Comparison of ENCODE assay signal across 9 mouse cellular contexts in the genomic region with DNA sequence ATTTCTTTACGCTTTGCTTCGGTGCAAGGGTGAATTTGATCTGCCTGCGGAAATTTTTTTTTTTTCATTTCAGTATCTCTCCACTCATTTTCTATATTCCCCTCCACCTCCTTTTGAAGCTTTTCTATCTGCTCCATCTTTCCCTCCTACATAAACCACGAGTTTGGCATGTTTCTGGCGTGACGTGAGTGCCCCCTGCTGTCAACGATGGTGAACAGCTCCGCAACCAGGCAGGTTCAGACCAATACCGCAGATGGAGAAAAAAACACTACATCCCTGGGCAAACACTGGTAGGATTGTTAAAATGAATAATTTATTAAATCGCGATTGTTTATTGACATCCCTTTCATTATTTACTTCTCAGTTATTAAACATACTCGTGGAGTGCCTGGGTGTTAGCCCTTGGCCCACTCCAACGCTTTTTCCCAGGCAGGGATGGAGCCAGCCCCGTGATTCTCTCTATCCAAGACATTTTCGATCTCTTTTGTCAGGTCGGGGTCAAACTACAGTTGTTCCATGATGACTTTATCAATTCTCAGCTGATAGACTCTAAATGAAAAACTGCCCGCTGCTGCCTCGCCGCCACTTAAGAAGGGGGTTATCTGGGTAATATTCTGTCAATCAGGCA. TPM values are rescaled to one million over a fixed set of nuclear protein-coding genes. Genes with fewer than 3 reads are reported as not detected.
DNase-seq lines count a peak whose midpoint lies in the region; ATAC-seq and TF ChIP-seq lines count a peak whose summit lies in the region.
"Had no signal": no experiment of that assay in that cellular context is flagged by ENCODE, and none has a peak within 500 bp of the region (broad histone marks: within the 10 kb centered on the region; RNA-seq: fewer than 3 reads in every experiment).

No protein-coding gene starts in this region.

- ATAC-seq in erythroblast, adult 5-6 weeks (replicated peaks; ENCODE audit: low FRiP score, poor library complexity, severe bottlenecking): peak; percentile 83
- ATAC-seq in lung, embryonic 15.5 days (ENCODE audit: borderline replicate concordance, extremely low read depth, low FRiP score, low TSS enrichment): peak; percentile 74; the same call in 1 of the 2 replicates

- no peak overlapping the region for H3K4me3 ChIP-seq in CH12.LX (replicated peaks in 1 of 3; ENCODE audit: low read depth in 2 of 3, low read length in 2 of 3, poor library complexity in 1 of 3)
- no peak overlapping the region for H3K4me3 ChIP-seq in lung, embryonic 15.5 days
- H3K4me3 ChIP-seq in thymus, adult 2 months (ENCODE audit: control insufficient read depth, insufficient read depth, low read length): no peak overlapping the region
- H3K4me3 ChIP-seq: heart, embryonic 15.5 days had no signal

- H3K4me1 ChIP-seq in CH12.LX (ENCODE audit: control insufficient read depth in 1 of 2, insufficient read depth in 2 of 2): no peaks in the 10 kb centered on the region
- H3K4me1 ChIP-seq in lung, embryonic 15.5 days: peaks cover 3% of the 10 kb centered on the region; the same call in 1 of the 2 replicates
- H3K4me1 ChIP-seq in thymus, adult 2 months (replicated peaks; ENCODE audit: control insufficient read depth, insufficient read depth, low read length): no peaks in the 10 kb centered on the region
- H3K4me1 ChIP-seq: heart, embryonic 15.5 days had no signal

- no peaks in the 10 kb centered on the region for H3K27me3 ChIP-seq in CH12.LX (replicated peaks)
- H3K27me3 ChIP-seq in lung, embryonic 15.5 days: peaks cover 5% of the 10 kb centered on the region; the same call in 1 of the 2 replicates
- no peaks in the 10 kb centered on the region for H3K27me3 ChIP-seq in thymus, adult 2 months (ENCODE audit: control insufficient read depth, insufficient read depth, low read length)
- H3K27me3 ChIP-seq: heart, embryonic 15.5 days had no signal

- no peaks in the 10 kb centered on the region for H3K36me3 ChIP-seq in CH12.LX (replicated peaks in 1 of 2; ENCODE audit: control insufficient read depth in 1 of 2, insufficient read depth in 1 of 2, low read length in 1 of 2)
- H3K36me3 ChIP-seq in lung, embryonic 15.5 days: no peaks in the 10 kb centered on the region
- no peaks in the 10 kb centered on the region for H3K36me3 ChIP-seq in thymus, adult 2 months (ENCODE audit: control insufficient read depth, insufficient read depth, low read length)
- H3K36me3 ChIP-seq: heart, embryonic 15.5 days had no signal

- TF ChIP-seq POLR2A in CH12.LX (IDR thresholded peaks at IDR 0.05; ENCODE audit: low read depth, low read length): no peak
- no peak for TF ChIP-seq POLR2A in thymus, adult 2 months (IDR thresholded peaks at IDR 0.05; ENCODE audit: control insufficient read depth, extremely low read depth, insufficient read depth, low read length, poor library complexity)

- no peak overlapping the region for H3K27ac ChIP-seq in CH12.LX (ENCODE audit: insufficient read depth, low read depth)
- no peak overlapping the region for H3K27ac ChIP-seq in lung, embryonic 15.5 days
- H3K27ac ChIP-seq in thymus, adult 2 months (ENCODE audit: control insufficient read depth, insufficient read depth, low read length): no peak overlapping the region
- H3K27ac ChIP-seq: heart, embryonic 15.5 days had no signal

- no peak overlapping the region for H3K4me2 ChIP-seq in CH12.LX (ENCODE audit: insufficient read depth, low read depth, poor library complexity, severe bottlenecking)
- no peak overlapping the region for H3K4me2 ChIP-seq in lung, embryonic 15.5 days
- H3K4me2 ChIP-seq: heart, embryonic 15.5 days had no signal

- intact Hi-C loops in heart, postnatal 25 days (cut with DNase I): loop anchor here (5.0 to 10.0 kb wide), 4 partner anchors 48 to 868 kb away; no protein-coding TSS in a partner anchor

- DNase-seq in CH12.LX (ENCODE audit: extremely low read depth): peak; percentile 67
- DNase-seq in brain, adult 2 months (ENCODE audit: low read depth, low spot score): peak; percentile 90
- peak; percentile 51 for DNase-seq in heart, postnatal 25 days (ENCODE audit: low spot score)
- DNase-seq in large intestine, adult 2 months (ENCODE audit: low read depth, low spot score): peak; percentile 48
- peak; percentile 74 for DNase-seq in ovary, postnatal 10 days (ENCODE audit: low spot score)
- peak; percentile 79 for DNase-seq in thymus, adult 2 months

- H3K79me2 ChIP-seq in CH12.LX (replicated peaks; ENCODE audit: control insufficient read depth, extremely low read depth, insufficient read depth, poor library complexity, severe bottlenecking): no peaks in the 10 kb centered on the region

- peak; percentile 98 for TF ChIP-seq RAD21 in CH12.LX (IDR thresholded peaks at IDR 0.05; ENCODE audit: low read depth, low read length)

- no peak overlapping the region for H3K9ac ChIP-seq in CH12.LX (ENCODE audit: insufficient read depth, low read depth)
- no peak overlapping the region for H3K9ac ChIP-seq in lung, embryonic 15.5 days
- H3K9ac ChIP-seq: heart, embryonic 15.5 days had no signal

- dilution Hi-C loops in CH12.LX (cut with MboI; ENCODE audit: extremely low pct_ligation_motif_present, extremely low pct_unique_long_range_greater_than_20kb, low sequenced_read_pairs): no loop called here

- no peak for TF ChIP-seq EP300 in CH12.LX (IDR thresholded peaks at IDR 0.05; ENCODE audit: low read length)

- in situ Hi-C loops in CH12.LX (cut with MboI; ENCODE audit: low pct_ligation_motif_present, low pct_unique_long_range_greater_than_20kb, low sequenced_read_pairs): no loop called here

- 35% methylated on average over 19 of the region's 19 CpGs for WGBS in large intestine, adult 2 months
- 19% methylated on average over 19 of the region's 19 CpGs for WGBS in lung, embryonic 15.5 days
- 37% methylated on average over 19 of the region's 19 CpGs for WGBS in thymus, adult 2 months

- TF ChIP-seq CTCF in CH12.LX (conservative IDR thresholded peaks at IDR 0.05 in 1 of 2, IDR thresholded peaks at IDR 0.05 in 1 of 2; ENCODE audit: low read depth in 2 of 2, low read length in 2 of 2): peak; percentile 70 to 90
- TF ChIP-seq CTCF in thymus, adult 2 months (IDR thresholded peaks at IDR 0.05; ENCODE audit: borderline replicate concordance, control insufficient read depth, extremely low read depth, insufficient read depth, low read length, poor library complexity): peak; percentile 86; the same call in 1 of the 2 replicates

- H3K9me3 ChIP-seq in CH12.LX (replicated peaks; ENCODE audit: low read length): no peaks in the 10 kb centered on the region
- H3K9me3 ChIP-seq in lung, embryonic 15.5 days: no peaks in the 10 kb centered on the region
- H3K9me3 ChIP-seq: heart, embryonic 15.5 days had no signal

TF ChIP-seq in CH12.LX, 34 proteins besides CTCF, POLR2A, EP300 and RAD21:
- TF ChIP-seq JUND (conservative IDR thresholded peaks at IDR 0.05; ENCODE audit: low read depth, low read length) (no peak), MAZ (IDR thresholded peaks at IDR 0.05; ENCODE audit: low read depth, low read length) (no peak), SIN3A (IDR thresholded peaks at IDR 0.05; ENCODE audit: low read length) (no peak), NELFE (IDR thresholded peaks at IDR 0.05; ENCODE audit: low read depth, low read length) (no peak), USF1 (IDR thresholded peaks at IDR 0.05; ENCODE audit: low read depth, low read length) (no peak), POLR2AphosphoS2 (IDR thresholded peaks at IDR 0.05; ENCODE audit: low read depth, low read length) (no peak), MEF2A (IDR thresholded peaks at IDR 0.05; ENCODE audit: borderline replicate concordance, low read depth, low read length) (no peak), MYC (IDR thresholded peaks at IDR 0.05; ENCODE audit: low read depth, low read length) (peak; percentile 84; the same call in 1 of the 2 replicates), MAX (IDR thresholded peaks at IDR 0.05; ENCODE audit: low read length) (peak; percentile 51; the same call in 1 of the 2 replicates), IRF4 (IDR thresholded peaks at IDR 0.05; ENCODE audit: low read depth, low read length) (peak; percentile 25; the same call in 1 of the 2 replicates), CHD2 (IDR thresholded peaks at IDR 0.05; ENCODE audit: low read length) (no peak), UBTF (IDR thresholded peaks at IDR 0.05; ENCODE audit: low read depth, low read length) (no peak), SMC3 (IDR thresholded peaks at IDR 0.05; ENCODE audit: low read depth, low read length) (peak; percentile 83), ZNF384 (IDR thresholded peaks at IDR 0.05; ENCODE audit: low read depth, low read length) (peak; percentile 67; the same call in 1 of the 2 replicates)

RNA-seq across cellular contexts. Expression of a gene that starts 53.9 kb away (rescaled TPM):
- total RNA-seq in CH12.LX (2012; rRNA removed) (8.7 and 10.2 TPM in 2 replicates), CH12.LX (2014; rRNA removed) (13.8 and 14.5 TPM in 2 replicates)
- 9.9 and 12.0 TPM in 2 replicates for polyA plus RNA-seq in CH12.LX (2012; ENCODE audit: insufficient read length, low read depth)
- total RNA-seq in erythroblast, adult 5-6 weeks (2015; ENCODE audit: low replicate concordance): 39.6 and 43.5 TPM in 2 replicates
- total RNA-seq in erythroblast, adult 5-6 weeks (2017; ENCODE audit: low replicate concordance): 27.3 and 31.4 TPM in 2 replicates
- 10 to 100 TPM; 30.2 to 49.7 TPM for total RNA-seq in heart, postnatal 25 days (2021)
- polyA plus RNA-seq in large intestine, adult 2 months (2012; rRNA removed): 33.6 and 37.0 TPM in 2 replicates
- 6.9 and 7.2 TPM in 2 replicates for polyA plus RNA-seq in lung, embryonic 15.5 days (2015; fragmentation: Nextera tagmentation; extraction: Ambion mirVana)
- 30.8 and 35.8 TPM in 2 replicates for polyA plus RNA-seq in thymus, adult 2 months (2012; rRNA removed)
